Mouse (Mus musculus) embryo, embryonic 11.5 days (tissue): ENCODE measurements at regions not wholly inside any gene's neighbourhood (a gene's known extent, or its start where the extent isn't known, plus 50 kb on each side); places are given as distances from the start of the nearest gene placed in this dataset.

Experiments used
- DNase-seq: peaks from one replicate; pipeline ENCODE4 v3.0.0-alpha.2; 2012; ENCODE audit warnings: low read depth, low spot score

- DNase-seq: no peak
These were observed 79.5 kb upstream of the Pkdcc start for GRCm38 (mm10) chr17:83135441-83136120.

GRCm38 (mm10) chr17:83136267-83136666 lies 78.8 kb upstream of the Pkdcc start:
- DNase-seq: no peak

- no peak for DNase-seq
These were observed 77.4 kb upstream of the Pkdcc start for GRCm38 (mm10) chr17:83137720-83138119.

GRCm38 (mm10) chr17:83138493-83139417 lies 76.3 kb upstream of the Pkdcc start:
- no peak for DNase-seq

- DNase-seq: no peak
These were observed 66.6 kb upstream of the Pkdcc start for GRCm38 (mm10) chr17:83148371-83148929.

GRCm38 (mm10) chr17:83149336-83149735 lies 65.8 kb upstream of the Pkdcc start:
- DNase-seq: no peak

GRCm38 (mm10) chr17:83155106-83155505 lies 60.0 kb upstream of the Pkdcc start:
- DNase-seq: no peak

GRCm38 (mm10) chr17:83156682-83157081 lies 58.4 kb upstream of the Pkdcc start:
- no peak for DNase-seq

GRCm38 (mm10) chr17:83158053-83158452 lies 57.0 kb upstream of the Pkdcc start:
- DNase-seq: no peak

- no peak for DNase-seq
These were observed 56.4 kb upstream of the Pkdcc start for GRCm38 (mm10) chr17:83158652-83159051.

GRCm38 (mm10) chr17:83159634-83160033 lies 55.5 kb upstream of the Pkdcc start:
- no peak for DNase-seq

- DNase-seq: no peak
These were observed 54.8 kb upstream of the Pkdcc start for GRCm38 (mm10) chr17:83160296-83160695.

- no peak for DNase-seq
These were observed 53.4 kb upstream of the Pkdcc start for GRCm38 (mm10) chr17:83161731-83162130.

- no peak for DNase-seq
These were observed 51.0 kb upstream of the Pkdcc start for GRCm38 (mm10) chr17:83163952-83164560.

GRCm38 (mm10) chr17:83164728-83165127 lies 50.4 kb upstream of the Pkdcc start:
- no peak for DNase-seq

- DNase-seq: no peak
These were observed 50.0 kb upstream of the Pkdcc start for GRCm38 (mm10) chr17:83165140-83165539.
